Mouse (Mus musculus) right cerebral cortex, postnatal 10 days (tissue): ENCODE results near the gene Sod3.
A peak's percentile ranks its signal among the peaks of the same experiment; 100 is the strongest.

Experiments
- DNase-seq, 2 experiments: peaks; one replicate each; pipeline ENCODE4 v3.0.0; 2021; ENCODE audit warnings: low spot score in 2 of 2

Sod3 gene

GRCm38 (mm10) chr5:52375847-52376246 is 12.3 kb downstream of the Sod3 start:
- no peak for DNase-seq

- DNase-seq, result no peak
Measured at GRCm38 (mm10) chr5:52382837-52383236, 19.2 kb downstream of the Sod3 start.

- no peak for DNase-seq
Measured at GRCm38 (mm10) chr5:52383748-52384147, 20.2 kb downstream of the Sod3 start.

- no peak for DNase-seq
Measured at GRCm38 (mm10) chr5:52386016-52386415, 22.4 kb downstream of the Sod3 start.

GRCm38 (mm10) chr5:52388092-52388749 is 24.6 kb downstream of the Sod3 start:
- DNase-seq, result peak; percentile 42 to 46

GRCm38 (mm10) chr5:52390381-52390780 is 26.8 kb downstream of the Sod3 start:
- DNase-seq, result no peak

GRCm38 (mm10) chr5:52391471-52391870 is 27.9 kb downstream of the Sod3 start:
- peak in 1 of 2 experiments; percentile 52 for DNase-seq

GRCm38 (mm10) chr5:52393756-52394155 is 30.2 kb downstream of the Sod3 start:
- DNase-seq, result no peak

GRCm38 (mm10) chr5:52404373-52404772 is 40.8 kb downstream of the Sod3 start:
- no peak for DNase-seq

- DNase-seq, result peak; percentile 38 to 49
Measured at GRCm38 (mm10) chr5:52408668-52409315, 45.2 kb downstream of the Sod3 start.

GRCm38 (mm10) chr5:52410197-52410596 is 46.6 kb downstream of the Sod3 start:
- peak; percentile 34 to 51 for DNase-seq

- DNase-seq, result no peak
Measured at GRCm38 (mm10) chr5:52411567-52411966, 48.0 kb downstream of the Sod3 start.

- DNase-seq, result no peak
Measured at GRCm38 (mm10) chr5:52415193-52415592, 51.6 kb downstream of the Sod3 start.

- no peak for DNase-seq
Measured at GRCm38 (mm10) chr5:52415917-52416316, 52.3 kb downstream of the Sod3 start.

- no peak for DNase-seq
Measured at GRCm38 (mm10) chr5:52416485-52416884, 52.9 kb downstream of the Sod3 start.
